Mouse (Mus musculus) adrenal gland, postnatal 36 days (tissue): ENCODE results near the gene Spred2. TPM values are rescaled to one million over a fixed set of nuclear protein-coding genes. Genes with fewer than 3 reads are reported as not detected.
"Not testable (repeated sequence)": the region's sequence is repeated elsewhere in the genome, so short reads cannot be mapped to it uniquely, and the experiment has no call there.

Experiments
- DNase-seq, 2 experiments: peaks; one replicate each; pipeline ENCODE4 v3.0.0; 2021; ENCODE audit warnings: mixed read lengths in 1 of 2
- total RNA-seq, 2 experiments: library from RNA; stranded (reverse); gene quantifications; 2 replicates each; pipeline ENCODE4 v1.2.3; 2021

Gene Spred2
- total RNA-seq, 2 experiments from 2014 or later = 32.0 to 38.0 TPM

DNA sequence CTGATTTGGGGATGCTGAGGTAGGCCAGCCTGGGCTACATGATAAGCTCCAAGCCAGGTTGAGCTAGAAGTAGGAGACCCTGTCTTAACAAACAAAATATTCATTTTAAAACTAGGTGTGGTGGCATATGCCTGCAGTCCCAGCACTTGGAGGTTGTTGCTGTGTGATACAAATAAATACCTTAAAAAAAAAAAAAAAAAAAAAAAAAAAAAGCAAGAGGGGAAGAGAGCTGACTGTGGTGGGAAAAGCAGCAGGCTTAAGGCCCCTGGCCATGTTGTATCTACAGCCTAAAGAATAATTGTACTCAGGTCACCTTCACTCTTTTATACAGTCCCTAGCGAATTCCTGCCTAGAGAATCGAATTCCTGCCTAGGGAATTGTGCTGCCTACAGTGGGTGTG lies 94.7 kb downstream of the Spred2 start:
- DNase-seq = no peak

DNA sequence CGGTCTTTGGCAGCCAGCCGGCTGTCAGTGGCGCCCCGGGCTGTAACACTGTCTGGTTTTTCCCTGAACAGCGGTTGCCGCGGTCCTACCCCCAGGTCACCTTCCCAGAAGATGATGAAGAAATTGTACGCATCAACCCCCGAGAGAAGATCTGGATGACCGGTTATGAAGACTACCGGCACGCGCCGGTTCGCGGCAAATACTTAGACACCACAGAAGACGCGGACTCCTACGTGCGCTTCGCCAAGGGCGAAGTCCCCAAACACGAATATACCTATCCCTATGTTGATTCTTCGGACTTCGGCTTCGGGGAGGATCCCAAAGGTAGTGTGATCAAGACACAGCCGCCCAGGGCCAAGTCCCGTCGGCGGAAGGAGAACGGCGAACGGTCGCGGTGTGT lies 96.5 kb downstream of the Spred2 start:
- no peak for DNase-seq

DNA sequence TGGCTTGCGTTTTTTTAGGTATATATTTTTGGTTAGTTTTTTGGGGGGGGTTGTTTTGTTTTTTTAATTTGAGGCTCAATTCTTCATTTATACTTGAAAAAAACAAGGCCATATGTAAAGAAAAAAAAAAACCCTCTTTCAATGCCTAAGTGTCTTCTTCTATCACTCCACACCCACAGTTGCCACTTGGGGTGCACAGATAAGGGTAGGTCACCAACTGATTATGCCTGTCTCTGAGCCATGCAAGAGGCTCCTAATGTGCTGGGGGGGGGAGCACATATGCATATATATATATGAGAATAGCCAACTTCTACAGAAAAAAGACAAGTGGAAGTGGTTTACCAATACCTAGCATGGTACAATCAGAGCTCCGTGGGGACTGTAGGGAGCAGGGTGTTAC lies 98.3 kb downstream of the Spred2 start:
- no peak for DNase-seq

DNA sequence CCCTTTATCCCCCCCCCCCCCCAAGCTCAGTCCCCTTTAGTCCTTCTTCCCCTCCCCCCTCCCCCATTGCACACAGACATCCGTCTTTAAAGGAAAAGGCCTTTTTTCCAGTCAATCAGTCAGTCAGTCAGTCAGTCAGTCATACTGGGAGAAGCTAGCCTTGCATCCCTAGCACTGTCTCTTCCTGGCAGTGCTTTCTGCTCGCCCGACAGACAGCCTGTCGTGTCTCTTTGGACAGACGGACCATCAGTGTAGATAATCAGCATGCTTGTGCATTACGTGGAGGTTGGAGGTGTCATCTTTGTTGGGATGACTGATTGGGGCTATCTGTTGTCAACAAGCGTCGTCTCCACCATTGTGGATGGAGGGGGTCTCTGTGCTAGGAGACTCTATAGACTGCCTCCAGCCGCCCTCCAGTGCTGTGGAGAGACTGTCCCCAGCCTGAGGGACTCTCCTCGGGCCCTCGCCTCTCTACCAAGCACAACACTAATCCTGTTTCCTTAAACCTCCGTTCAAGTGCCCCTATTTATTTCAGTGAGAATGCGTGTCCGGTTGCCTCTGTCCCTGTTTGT lies 98.8 kb downstream of the Spred2 start:
- no peak for DNase-seq

DNA sequence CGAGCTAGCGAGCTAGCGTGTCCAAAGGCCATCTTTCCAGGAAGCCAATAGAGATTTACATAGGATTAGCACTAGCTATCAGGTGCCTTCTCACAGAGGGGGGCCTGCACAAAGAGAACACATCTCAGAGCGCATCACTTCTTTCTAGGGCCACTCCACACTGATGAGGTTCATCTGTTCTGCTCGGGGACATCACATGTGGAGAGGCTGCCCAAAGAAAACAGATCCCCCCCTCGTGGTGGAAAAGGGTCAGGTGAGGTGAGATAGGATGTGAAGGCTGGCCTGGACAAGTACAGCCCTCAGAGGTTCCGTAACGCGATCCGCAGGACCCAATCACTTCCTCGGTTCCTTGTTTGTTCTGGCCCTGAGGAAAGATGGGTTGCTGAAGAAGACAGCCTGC lies 101.7 kb downstream of the Spred2 start:
- DNase-seq = peak in 1 of 2 experiments; percentile 40

DNA sequence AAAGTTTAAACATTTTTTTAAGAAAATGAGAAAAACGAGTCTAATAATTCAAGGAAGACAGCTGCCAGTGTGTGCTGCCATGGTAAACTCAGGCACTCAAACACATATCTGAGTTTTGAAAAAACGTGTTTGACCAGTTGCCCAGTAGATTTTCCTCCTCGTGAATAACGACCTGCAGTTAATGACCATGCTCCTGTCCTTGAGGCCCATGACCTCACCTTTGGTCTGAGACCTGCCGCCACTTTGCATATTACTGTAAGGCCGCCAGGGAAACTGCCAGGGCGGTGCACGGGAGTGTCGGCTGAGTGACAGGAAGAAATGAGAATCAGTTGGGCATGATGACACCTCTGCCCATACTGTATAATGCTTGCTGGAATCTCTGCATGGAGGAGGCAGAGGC lies 103.5 kb downstream of the Spred2 start:
- no peak for DNase-seq

DNA sequence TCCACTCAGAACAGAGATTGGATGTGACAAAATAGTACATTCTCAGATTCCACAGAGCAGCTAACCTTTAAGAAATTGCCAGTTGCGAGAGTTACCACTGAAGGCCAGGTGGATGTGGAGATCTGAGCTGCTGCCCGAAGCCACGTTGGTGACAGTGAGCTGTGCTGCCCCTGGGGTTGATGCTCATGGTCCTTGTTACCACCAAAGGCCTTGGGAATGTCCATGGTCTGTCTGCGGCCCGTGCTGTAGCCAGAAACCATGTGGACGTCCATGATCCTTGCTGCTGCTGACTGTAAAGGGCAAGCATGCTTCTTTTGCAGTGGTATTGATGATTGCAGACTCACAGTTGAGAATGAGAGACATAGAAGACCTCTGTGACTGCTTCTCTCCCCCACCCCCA lies 104.2 kb downstream of the Spred2 start:
- DNase-seq = peak in 1 of 2 experiments; percentile 31

DNA sequence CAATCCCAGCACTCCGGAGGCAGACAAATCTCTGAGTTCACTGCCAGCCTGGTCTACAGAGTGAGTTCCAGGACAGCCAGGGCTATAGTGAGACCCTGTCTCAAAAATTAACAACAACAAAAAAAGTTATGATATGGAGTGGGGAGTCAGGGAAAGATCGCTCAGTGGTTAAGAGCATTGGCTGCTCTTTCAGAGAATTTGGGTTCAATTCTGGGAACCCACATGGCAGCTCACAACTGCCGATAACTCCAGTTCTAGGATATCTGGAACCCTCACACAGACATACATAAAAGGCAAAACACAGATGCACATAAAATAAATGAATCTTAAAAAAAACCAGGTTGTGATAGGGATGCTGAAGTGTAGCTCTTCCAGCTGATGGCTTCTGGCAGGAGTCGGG lies 104.8 kb downstream of the Spred2 start:
- DNase-seq = no peak

DNA sequence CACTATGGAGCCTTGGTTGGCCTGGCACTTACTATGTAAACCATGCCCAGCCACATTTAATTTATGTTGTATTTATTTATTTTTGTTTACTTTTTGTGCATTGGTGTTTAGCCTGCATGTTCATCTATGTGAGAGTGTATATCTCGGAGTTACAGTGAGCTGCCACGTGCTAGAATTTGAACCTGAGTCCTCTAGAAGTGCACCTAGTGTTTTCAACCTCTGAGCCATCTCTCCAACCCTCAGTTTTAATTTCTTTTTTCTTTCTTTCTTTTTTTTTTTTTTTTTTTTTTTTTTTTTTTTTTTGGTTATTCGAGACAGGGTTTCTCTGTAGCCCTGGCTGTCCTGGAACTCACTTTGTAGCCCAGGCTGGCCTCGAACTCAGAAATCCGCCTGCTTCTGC lies 106.8 kb downstream of the Spred2 start:
- not testable (repeated sequence) for DNase-seq

DNA sequence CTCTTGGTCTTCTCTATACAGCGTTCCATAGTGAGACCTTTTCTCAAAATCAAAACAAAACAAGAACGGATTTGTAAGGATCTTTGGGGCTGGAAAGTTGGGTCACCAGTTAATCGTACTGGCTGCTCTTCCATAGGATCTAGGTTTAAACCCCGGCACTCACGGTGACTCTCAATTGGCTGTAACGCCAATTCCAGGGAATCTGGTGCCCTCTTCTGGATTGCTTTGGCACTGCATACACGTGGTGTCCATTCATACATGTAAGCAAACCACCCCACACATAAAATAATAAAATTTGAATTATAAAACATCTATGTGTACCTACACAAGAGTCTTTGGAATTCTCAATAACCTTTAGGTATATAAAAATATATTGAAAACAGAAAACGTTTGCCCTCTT lies 107.4 kb downstream of the Spred2 start:
- DNase-seq = peak; percentile 38 to 51

DNA sequence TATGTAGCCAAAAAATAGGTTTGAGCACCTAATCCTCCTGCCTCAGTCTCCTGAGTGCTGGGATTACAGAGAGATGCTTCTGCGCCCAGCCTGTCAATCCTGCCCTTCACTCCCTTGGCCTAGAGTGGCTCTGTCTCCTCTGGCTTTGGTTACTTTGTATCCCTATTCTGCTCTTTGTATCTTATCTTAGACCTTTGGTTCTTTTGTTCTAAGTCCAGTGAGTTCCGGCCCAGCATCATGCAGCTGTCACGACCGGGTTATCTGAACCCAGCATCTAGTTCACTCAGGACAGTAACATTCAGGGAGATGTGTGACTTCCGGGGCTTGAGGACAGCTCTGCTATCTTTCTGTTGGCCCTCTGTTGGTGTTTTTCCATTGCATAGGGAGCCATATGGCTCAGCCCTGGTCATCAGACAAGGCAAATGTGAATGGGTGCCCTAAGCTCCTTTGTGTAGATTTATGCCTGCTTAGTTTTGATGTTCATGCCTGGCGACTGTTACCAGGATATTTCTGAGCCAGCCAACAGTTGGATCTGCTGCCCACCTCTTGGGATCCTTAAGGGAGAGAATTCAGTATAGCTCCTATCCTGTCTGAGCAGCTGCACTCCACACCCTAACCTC lies 109.5 kb downstream of the Spred2 start:
- peak in 1 of 2 experiments; percentile 23 for DNase-seq

DNA sequence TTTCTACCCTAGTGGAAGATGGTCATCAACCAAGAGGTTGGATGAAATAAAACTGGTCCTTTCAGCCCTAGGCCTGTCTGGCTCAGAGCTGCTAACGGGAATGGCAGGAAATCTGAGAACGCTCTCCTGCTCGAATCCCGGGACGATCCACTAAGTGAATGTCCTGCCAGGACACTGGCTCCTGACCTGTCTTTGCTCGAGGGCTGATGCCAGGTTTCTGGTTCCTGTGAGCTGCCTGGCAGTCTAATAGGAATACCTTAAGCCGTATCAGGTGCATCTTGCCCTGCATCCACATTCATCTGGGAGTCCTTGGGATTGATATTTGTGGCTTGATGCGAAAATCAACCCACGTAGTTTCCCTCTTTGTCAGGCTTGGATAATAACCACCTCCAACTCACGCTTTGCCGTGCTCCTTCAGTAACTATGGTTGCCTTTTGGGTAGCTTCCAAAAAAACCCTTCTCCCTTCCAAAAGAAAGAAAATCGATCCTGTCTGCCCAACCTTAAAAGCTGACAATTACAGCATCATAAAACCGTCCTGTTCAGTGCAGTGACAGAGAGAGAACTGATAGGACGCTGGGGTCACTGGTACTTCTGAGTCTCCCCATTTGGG lies 110.3 kb downstream of the Spred2 start:
- no peak for DNase-seq

DNA sequence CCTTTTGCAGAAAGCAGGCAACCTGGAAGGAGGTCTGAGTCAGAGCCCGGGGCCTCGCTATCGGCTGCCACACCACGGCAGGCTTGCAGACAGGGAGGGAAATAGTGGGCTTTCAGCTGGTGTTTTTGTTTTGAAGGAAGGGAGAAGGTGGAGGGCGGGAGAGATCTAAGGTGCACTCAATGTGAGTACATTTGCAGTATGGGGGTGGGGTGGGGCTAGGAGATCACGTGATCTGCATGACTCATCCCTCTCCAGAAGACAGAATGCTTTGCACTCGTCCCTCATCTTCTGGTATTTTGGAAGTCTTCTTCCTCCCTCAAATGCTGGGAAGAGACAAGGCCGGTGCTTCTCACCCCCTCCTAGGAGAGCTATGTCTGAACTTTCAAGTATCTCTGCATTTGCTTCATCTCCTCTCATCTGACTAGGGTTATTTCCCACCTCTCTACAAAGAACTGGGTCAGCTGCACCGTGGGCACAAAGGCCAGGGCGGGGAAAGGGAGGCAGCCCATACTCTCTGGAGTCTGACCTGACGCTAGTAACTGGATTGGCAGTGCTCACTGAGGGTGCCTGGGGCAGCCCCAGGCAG lies 111.3 kb downstream of the Spred2 start:
- peak; percentile 51 to 76 for DNase-seq

DNA sequence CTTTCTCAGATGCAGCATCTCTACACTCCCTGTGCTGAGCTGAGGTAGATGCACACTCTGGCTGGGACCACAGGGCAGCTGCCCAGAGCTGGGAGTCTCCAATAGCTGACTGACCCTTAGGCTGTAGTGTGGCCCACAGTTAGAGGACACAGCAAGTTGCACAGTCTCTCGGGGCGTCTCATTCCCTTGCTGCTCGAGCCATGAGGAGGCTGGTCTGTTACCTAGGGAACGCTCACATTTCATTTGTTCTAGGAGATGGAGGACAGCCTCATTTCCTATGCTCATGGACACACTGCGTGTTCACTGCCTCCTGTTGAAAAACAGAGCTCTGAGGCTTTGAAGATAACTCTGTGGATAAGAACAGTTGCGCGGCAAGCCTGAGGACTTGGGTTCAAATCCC lies 111.8 kb downstream of the Spred2 start:
- no peak for DNase-seq

DNA sequence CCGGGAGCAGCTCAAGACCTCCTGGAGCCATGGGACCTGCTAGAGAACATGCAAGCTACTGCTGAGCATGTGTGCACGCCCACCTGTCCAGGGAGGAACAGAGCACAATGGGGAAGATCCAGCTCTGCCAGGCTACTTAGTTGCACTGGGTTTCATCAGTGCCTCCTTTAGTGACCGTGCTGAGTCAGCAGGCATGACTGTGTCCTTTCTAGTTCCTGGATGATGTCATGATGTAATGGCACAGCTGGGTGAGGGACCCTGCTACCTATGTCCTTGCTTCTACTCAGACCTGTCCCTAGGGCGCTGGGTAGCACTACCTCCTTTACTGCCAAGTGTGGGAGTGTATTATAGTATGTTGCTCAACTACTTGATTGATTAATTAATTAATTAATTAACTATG lies 113.6 kb downstream of the Spred2 start:
- no peak for DNase-seq

DNA sequence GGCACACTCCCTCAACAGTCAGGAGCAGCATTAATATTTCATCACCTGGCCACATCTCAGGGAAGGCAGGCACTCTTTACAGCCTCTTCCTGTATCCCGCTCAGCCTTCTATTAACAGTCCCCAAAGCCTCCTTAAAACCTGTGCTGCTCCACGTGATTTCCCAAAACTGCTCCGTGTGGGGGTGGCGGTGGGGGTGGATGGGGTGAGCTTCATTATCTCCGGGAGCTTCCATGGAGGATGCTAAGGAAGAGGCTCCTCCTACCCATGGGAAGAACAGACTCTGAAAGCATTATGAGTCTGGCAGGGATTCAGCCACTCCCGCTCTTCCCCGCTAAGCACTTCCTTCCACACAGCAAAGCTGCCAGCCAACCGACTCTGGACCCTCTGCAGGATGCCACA lies 114.5 kb downstream of the Spred2 start:
- no peak for DNase-seq

DNA sequence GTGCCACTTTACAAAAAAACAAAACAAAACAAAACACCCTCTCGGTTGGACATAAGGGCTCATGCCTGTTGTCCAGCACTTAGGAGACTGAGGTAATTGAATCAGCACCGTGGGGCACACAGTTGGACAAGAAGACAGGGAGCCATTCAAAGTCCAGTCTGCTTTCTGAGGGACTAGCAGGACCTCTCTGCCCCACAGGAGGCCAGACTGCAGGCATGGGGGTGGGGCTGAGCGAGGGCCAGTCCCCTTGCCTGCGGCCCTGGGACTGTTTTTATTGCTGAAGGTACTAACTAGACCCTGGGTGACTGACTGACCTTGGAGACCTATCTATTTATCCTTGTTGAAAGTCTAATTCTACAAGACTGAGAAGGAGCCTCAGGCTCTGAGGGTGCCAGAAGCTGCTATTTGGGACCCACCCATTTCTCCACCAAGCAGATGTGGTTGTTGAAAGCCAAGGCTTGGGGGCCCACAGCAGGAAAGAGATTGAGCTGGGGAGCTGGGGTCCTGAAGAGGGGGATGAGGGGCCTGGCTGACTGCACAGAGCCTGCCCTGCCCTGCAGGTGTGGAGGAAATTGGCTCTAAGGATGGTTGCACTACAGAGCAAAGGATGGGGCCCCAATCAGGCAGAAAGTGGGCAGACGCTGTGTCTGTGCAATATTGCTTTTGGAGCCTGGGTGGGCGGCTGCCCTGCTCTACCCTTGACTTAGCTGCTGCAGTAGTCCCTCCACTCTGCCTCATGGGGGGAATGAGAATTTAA lies 117.2 kb downstream of the Spred2 start:
- no peak for DNase-seq

DNA sequence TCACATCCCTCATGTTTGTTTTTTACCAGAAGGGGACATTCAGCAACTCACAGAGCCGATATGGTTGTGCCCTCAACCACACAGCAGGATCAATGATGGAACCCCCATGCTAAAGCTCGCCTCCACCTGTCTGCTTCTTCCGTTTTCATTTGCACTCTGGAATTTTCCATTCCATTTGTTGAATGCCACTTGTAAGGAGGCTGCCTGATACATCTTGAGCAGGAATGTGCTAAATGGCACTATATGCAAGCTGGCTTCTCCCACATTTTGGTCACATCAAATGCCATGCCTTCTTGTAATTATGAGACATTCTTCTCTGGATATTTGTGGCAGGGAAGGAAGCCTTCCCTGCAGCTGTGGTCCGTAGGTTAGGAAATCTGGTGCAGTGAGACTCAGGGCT lies 117.9 kb downstream of the Spred2 start:
- DNase-seq = no peak

DNA sequence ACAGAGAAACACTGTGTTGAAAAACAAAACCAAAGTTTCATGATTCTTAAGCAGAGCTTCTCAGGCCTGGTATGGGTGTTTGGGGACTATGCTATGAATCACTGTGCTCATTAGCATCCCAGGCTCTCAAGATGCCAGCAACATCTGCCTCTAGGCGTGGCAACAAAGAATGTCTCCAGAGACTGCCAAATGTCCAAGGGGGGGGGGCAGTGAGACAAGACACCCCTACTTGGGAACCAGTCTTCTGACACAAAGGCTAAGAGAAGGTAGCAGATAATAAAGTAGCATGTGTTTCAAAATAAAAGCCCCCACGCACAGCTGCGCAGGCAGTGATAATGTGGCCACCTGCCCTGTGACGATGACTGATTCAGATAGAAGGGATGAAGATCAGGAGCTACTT lies 119.1 kb downstream of the Spred2 start:
- no peak for DNase-seq

DNA sequence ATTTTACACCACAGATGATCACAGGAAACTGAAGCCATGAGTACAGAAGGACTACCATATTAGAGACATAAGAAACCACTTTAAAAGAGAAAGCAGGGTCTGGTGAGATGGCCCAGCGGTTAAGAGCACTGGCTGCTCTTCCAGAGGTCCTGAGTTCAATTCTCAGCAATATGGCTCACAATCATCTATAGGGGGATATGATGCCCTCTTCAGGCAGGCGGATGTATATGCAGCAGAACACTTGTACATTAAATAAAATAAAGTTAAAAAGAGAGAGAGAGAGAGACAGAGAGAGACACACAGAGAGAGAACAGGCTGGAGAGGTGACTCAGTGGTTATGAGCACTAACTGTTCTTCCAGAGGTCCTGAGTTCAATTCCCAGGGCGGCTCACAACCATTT lies 121.4 kb downstream of the Spred2 start:
- DNase-seq = no peak

DNA sequence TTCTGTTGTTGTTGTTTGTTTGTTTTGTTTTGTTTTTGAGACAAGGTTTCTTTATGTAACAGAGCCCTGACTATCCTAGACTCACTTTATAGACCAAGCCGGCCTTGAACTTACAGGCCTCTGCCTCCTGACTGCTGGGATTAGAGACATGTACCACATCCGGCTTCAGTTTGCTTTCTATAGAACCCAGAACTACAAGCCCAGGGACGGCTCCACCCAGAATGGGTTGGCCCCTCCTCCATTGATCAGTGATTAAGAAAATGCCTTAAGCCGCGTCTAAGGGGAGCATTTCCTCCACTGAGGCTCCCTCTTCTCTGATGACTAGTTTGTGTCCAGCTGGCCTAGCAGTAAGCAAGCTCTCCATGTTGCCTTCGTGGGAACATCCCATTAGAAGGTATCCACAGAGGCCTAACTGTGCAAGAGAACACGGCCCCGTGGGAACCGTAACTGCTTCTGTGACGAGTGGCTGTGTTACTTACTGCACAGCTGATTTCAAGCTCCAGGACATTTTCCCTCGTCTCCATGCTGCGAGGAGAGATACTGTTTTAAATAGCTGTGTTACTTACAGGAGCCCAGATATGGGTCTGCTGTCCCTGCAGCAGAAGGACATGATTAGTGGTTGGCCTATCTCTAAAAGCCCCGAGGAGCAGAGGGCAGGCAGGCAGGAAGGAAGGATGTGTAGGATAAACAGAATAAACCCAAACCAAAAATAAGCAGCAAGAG lies 128.8 kb downstream of the Spred2 start:
- no peak for DNase-seq

DNA sequence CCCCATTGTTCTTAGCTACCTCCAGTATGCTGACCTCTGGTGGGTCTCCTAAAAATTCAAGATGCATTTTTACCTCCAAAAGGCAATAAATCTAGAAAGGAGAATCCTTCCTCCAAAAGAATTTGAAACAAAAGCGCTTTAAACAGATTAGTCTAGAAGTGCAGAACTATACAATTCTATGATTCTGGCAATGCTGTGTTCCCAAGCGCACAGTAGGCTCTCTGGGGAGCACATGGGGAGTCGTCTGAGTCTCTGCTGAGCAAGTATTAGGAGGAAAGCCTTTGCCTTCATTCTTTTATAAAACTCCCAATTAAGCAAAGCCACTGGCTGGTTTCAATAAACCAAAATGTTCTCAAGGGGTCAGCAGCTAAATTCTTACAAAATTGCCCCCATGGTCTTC lies 129.8 kb downstream of the Spred2 start:
- DNase-seq = no peak
